Mouse (Mus musculus) adrenal gland, postnatal 10 days (tissue): ENCODE results near the gene Zfp697. TPM values are rescaled to one million over a fixed set of nuclear protein-coding genes. Genes with fewer than 3 reads are reported as not detected.
A peak's percentile ranks its signal among the peaks of the same experiment; 100 is the strongest.

ENCODE experiments used
- DNase-seq: peaks from one replicate; pipeline ENCODE4 v3.0.0; 2021; ENCODE audit warnings: mixed read lengths
- long read RNA-seq, 2 experiments: library from polyadenylated mRNA; stranded (forward); transcript quantifications; one replicate each; pipeline ENCODE4 v2.0.0; 2021
- total RNA-seq, 2 experiments: library from RNA; stranded (reverse); gene quantifications; 2 replicates each; pipeline ENCODE4 v1.2.3; 2021

Gene Zfp697
- 1 to 10 TPM; 3.0 to 3.8 TPM for total RNA-seq
- long read RNA-seq, experiment 1, full-length matches to known transcripts: 2 of 3 reads
- long read RNA-seq, experiment 1, partial matches to known transcripts: 0 of 3 reads
- long read RNA-seq, experiment 1, other reads (novel, unspliced or antisense): 1 of 3 reads
- long read RNA-seq, experiment 2, full-length matches to known transcripts: 3 of 5 reads
- long read RNA-seq, experiment 2, partial matches to known transcripts: 0 of 5 reads
- long read RNA-seq, experiment 2, other reads (novel, unspliced or antisense): 2 of 5 reads

DNA sequence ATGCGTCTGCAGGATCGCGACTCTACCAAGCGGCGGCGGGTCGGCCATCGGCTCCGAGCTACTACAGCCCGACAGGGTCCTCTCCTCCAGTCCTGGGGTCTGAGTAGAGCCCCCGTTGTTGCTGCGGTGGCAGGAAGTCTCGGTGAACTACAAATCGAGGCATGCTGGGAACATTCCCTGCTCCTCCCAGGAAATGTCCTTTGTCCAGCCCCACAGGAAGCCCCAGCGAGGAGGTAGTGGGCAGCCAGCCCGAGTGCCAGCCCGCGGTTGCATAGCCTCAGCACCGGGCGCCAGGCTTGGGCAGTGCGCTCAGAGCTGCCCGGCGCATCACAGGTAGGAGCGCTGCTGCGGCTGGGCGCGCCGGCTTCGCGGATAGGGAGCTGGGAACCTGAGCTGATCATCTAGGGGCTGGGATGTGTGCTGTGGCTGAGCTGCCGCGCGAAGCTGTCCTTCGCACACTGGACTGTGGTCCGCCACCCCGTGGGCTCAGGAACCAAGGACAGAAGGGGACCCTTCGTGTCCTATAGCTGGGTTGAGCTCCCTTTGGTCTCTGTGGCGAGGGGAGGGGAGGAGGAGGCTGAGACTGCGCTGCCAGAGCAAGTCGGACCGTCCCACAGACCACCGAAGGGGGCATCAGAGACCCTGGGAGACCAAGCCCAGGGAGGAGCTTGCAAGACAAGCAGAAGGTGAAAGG lies at the start of gene Zfp697:
TSS of gene Zfp697 (plus strand) at position 216 of the 694 bp plus-strand sequence.
- peak; percentile 88 for DNase-seq

DNA sequence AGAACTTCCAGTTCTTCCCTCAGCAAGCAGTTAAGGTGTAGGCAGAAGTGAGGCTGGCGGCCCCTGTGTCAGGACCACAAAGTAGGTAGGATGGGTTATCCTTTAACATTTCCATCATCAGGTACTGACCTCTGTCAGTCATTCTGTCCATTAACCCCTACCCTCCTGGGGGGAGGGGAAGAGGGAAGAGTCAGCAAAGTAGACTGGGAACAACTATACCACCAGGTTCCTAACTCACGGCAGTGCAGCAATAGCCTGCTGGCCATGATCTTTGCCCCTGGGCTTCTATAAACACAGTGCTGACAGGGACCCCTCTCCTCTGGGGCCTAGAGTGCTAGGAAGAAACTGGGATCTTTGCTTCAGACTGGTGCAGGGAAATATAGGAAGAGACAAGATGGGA lies 48.3 kb upstream of the Zfp697 start:
- DNase-seq: no peak

GRCm38 (mm10) chr3:98335331-98335730 lies 46.9 kb upstream of the Zfp697 start:
- no peak for DNase-seq

GRCm38 (mm10) chr3:98335886-98336285 lies 46.4 kb upstream of the Zfp697 start:
- DNase-seq: no peak

DNA sequence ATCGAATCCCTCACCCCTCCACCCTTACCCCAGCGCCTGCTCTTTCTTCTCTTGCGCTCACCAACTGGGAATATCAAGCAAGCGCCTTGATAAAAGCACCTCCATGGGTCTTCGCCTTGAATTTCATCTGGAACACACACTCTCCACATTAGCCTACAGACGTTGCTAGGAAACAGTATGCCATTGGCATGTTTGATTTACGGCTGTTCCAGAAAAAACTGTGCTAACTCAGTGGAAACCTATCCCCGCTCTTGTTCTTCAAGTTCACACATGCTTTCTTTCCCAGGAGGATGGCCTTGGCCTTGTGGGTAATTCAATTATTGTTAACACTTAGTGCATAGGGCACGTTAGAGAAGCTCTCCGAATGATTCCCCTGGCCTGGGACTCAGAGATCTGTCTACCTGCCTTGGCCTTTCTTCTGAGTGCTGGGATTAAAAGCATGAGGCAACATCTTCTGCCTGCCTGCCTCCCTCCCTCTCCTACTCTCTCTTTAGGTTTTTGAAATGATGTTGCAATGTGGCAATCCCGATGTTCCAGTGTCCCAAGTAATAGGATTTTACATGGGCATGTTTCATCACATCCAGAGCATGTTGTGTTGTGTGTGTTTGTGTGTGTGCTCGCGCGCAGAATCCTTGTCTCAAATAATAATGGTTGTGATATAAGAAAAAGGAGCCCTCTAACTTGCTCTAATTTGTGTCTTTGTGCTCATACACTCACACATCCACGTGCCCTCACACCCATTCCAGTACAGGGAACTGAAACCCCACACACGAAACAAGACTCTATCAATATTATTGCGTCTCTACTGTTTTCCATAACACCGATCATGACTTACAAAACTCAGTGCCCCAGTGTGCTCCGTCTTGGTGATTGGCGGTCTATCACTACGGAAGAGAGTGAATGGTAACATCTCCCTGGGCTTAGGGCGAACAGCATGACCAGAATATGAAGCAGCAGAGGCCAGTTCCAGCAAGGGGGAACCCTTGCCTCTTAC lies 45.3 kb upstream of the Zfp697 start:
- DNase-seq: no peak

- peak; percentile 74 for DNase-seq
Observed at GRCm38 (mm10) chr3:98338584-98339041, 43.6 kb upstream of the Zfp697 start.

DNA sequence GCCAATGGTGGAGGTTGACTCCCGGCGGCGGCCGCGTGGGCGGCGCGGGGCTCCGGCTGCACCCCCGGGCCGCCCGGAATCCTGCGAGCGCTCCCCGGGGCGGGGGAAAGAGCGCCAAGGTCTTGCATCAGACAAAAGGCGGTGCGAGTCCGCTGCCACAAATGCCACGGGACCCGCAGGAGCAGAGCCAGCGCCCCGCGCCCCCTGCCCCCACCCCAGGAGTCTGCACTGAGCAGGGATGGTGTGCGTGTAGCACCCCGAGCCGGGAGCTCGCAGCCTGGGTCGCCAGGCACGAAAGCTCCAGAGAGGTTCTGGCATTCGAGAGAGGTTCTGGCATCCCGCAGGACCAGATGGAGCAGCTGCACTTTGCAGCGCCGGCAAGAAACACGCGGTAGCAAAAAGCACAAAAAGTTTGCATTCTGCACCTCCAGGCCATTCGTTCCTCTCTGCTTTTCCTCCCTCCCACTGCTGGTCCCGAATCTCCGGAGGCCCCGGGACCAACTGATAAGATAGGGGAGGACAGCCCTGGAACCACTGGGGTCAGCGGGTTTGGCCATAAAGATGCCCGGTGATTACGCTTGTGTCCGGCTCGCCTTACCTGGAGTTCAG lies 43.1 kb upstream of the Zfp697 start:
- peak; percentile 74 for DNase-seq

GRCm38 (mm10) chr3:98339706-98340109 lies 42.6 kb upstream of the Zfp697 start, which contains the start of gene Phgdh:
Gene Phgdh, minus strand, starts transcription at chr3:98339990.
- peak; percentile 77 for DNase-seq

DNA sequence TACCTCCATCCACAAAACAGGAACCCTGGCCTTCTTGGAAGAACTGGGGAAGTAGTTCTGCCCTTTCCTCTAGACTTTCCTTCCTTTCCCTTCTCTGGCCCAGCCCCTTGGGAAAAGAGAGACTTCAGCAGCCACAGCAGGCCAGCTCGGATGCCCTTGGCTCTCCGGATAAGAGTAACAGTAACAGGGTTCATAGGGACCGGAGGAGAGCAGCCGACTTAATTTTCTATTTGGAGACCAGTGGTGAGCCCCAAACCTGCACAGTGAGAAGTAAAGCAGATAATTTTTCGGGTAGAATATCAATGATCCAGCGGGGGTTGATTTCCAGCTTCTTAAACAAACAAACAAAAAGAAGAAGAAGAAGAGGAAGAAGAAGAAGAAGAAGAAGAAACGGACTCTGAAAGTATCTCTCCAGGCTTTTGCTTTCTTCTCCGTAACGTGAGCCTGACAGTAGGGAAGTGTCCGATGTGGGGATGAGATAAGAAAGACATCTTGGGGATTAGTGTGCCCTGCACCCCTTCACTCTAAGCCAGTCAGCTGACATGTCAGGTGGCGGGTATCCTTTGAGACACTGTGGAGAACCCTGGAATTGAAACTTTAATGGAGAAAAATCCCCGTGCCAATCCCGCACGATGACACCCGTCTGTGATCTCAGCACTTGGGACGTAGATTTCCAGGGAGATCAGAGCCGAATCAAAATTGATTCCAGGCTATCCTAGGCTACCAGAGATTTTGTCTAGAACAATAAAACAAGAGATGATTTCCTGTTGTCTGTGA lies 41.3 kb upstream of the Zfp697 start:
- peak; percentile 17 for DNase-seq

DNA sequence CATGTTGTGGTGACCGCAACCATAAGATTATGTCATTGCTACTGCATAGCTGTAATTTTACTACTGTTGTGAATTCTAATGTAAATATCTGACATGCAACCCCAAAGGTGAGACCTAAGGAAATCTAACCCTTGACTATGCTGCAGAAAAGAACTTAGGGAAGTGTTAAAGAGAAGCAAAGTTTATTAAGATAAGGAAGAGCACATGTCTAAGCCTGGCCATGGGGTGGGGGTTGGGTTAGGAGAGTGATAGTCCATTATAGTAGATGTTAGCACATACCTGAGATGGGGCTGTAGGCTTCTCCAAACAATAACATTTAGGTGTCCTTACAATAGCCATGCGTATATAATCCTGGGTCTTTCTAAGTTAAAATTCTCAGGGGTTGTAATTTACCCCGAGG lies 39.0 kb upstream of the Zfp697 start:
- DNase-seq: no peak

DNA sequence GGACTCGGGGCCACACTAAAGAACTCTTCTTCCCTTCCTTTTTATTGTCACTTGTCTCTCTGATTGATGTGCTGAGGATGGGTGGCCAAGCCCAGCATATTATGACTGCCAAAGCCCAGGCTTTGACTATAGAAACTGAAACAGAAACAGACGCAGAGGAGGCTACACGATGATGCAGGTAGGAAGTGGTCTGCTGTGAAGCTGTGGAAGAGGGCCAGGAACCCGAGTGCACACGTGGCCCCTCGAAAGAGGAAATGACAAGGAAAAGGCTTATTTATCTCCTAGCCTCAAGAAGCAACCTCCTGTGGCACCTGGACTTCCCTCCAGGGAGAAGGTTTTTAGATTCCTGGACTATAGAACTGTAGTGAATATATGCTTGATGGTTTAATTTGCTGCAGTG lies 34.2 kb upstream of the Zfp697 start:
- DNase-seq: no peak

GRCm38 (mm10) chr3:98348705-98349104 lies 33.6 kb upstream of the Zfp697 start:
- DNase-seq: no peak

DNA sequence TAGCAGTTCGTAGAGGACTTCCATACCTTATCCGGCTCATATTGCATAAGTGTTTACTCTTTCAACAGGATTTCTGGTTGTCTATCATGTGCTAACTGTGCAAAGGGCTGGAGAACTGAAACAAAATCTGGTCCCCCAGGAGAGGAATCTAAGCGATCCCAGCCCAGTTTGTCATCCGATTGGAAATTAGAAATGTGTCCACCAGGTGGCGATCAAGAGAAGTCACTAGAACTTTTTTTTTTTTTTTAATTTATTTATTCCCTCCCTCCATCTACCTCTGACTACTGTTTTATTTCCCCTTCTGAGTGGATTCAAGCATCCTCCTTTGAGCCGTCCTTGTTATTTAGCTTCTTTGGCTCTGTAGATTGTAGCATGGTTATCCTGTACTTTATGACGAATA lies 28.4 kb upstream of the Zfp697 start:
- DNase-seq: peak; percentile 80

GRCm38 (mm10) chr3:98355344-98356025 lies 26.8 kb upstream of the Zfp697 start:
- DNase-seq: no peak

GRCm38 (mm10) chr3:98356026-98356365 lies 26.3 kb upstream of the Zfp697 start:
- DNase-seq: no peak

DNA sequence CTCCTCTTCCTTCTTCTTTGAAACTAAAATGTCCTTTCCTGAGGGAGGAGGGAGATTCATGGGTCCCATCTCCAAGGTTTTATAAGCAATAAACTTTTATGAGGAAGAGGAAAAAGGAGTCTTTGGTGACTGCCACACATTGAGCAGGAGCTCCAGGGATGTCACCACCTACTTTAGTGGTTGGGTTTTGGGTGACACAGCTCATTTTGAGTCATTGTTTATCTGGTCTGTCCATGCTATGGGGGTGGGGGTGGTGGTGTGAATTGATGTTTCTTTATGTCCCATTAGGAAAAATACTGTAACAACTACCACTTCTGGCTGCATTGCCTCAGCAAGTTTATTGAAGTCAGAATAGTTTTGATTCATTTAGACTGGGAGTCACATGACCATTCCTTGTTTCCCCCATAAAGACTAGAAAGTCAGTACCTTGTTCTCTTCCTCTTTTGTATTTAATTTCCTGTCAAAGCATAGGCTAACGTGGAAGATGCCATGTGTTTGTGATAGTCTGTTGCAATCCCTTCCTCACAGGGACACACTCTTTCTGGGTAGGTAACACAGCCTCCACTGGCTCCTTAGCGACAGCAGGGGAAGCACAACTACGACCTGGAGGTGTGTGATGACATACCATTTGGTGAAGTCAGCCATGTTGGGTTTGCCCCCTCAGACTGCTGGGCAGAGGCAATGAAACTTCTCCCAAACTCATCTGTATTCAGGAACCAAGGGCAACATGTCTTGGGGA lies 25.5 kb upstream of the Zfp697 start:
- DNase-seq: no peak

DNA sequence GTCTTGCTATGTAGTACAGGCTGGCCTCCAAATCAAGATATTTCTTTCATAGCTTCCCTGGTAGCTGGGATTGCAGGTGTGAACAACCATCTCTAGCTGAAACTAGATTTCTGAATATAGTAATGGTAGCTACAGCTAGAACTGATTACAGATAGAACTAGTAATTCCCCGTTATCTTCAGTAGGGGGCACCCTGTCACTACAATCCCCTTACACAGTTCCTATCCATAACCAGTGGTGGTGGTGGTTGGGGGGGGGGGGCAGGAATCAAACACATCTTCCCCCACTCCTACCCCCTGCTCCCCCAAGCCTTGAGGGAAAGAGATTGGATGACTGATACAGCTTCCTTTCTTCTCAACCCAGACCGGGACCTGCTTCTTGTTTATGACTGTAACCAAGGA lies 19.5 kb upstream of the Zfp697 start:
- peak; percentile 32 for DNase-seq

GRCm38 (mm10) chr3:98366086-98366485 lies 16.2 kb upstream of the Zfp697 start:
- no peak for DNase-seq

- no peak for DNase-seq
Observed at GRCm38 (mm10) chr3:98366823-98367222, 15.4 kb upstream of the Zfp697 start.

GRCm38 (mm10) chr3:98368283-98368682 lies 14.0 kb upstream of the Zfp697 start:
- DNase-seq: no peak
